Mouse (Mus musculus) liver, embryonic 14.5 days (tissue): ENCODE results near the gene Acyp2.

Source experiments
- CTCF ChIP-seq: IDR thresholded peaks from 2 replicates; pipeline ENCODE4 v1.5.1; 2016; ENCODE audit warnings: antibody characterized with exemption, low read depth, control low read depth
- EP300 ChIP-seq: IDR thresholded peaks from 2 replicates; pipeline ENCODE4 v1.6.1; 2016; ENCODE audit warnings: antibody characterized with exemption, low read depth

DNA sequence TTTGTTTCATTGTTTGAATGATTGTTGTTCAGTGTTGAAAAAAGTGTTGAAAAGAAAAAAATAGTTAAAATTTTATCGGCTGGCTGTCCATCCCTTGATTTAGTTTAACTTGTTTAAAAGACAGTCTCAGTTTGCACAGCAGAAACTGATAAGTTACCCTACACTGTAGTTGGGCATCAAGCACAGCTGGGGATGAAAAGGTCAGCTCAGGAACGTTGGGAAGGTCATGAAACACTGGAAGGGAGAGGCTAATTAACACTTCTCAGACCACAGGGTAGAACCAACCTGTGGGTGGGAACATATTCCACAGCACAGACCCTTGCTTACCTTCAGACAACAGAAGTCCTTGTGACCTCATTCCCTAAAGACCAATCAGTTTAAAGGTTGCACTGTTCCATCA lies 152.2 kb downstream of the Acyp2 start:
- TF ChIP-seq CTCF (no peak), EP300 (no peak)
